In genomic region chr16:38741204-38741903, GRCm38 (mm10) we compare ENCODE assay signal across 8 mouse cellular contexts. TPM values are rescaled to one million over a fixed set of nuclear protein-coding genes. Genes with fewer than 3 reads are reported as not detected.
A peak's percentile ranks its signal among the peaks of the same experiment; 100 is the strongest.
DNase-seq lines count a peak whose midpoint lies in the region; ATAC-seq and TF ChIP-seq lines count a peak whose summit lies in the region.

No protein-coding gene starts in this region.

- ATAC-seq in heart, postnatal 0 days (ENCODE audit: insufficient read depth, low read depth) = 0 out of 2 replicates have a peak, but pooled peaks have one; percentile 9
- ATAC-seq in liver, postnatal 0 days = no peak
- no peak for ATAC-seq in erythroblast, adult 5-6 weeks (replicated peaks; ENCODE audit: low FRiP score, poor library complexity, severe bottlenecking)

- no peak for TF ChIP-seq EP300 in heart, postnatal 0 days (IDR thresholded peaks at IDR 0.05; ENCODE audit: low read depth)
- no peak for TF ChIP-seq EP300 in liver, postnatal 0 days (IDR thresholded peaks at IDR 0.05; ENCODE audit: low read depth)

- H3K4me3 ChIP-seq in E14TG2a.4 (replicated peaks; ENCODE audit: low read length) = peak overlapping the region; percentile 85
- H3K4me3 ChIP-seq in heart, postnatal 0 days (ENCODE audit: low read depth, low read length) = peak overlapping the region; percentile 58
- H3K4me3 ChIP-seq in liver, postnatal 0 days (ENCODE audit: low read depth, low read length) = peak overlapping the region; percentile 63; the same call in 1 of the 2 replicates

- 77% methylated on average over 13 of the region's 13 CpGs for WGBS in heart, postnatal 0 days
- WGBS in liver, postnatal 0 days (ENCODE audit: insufficient replicate concordance) = 59% methylated on average over 13 of the region's 13 CpGs

- H3K36me3 ChIP-seq in E14TG2a.4 (ENCODE audit: insufficient read depth, low read length) = no peaks in the 10 kb centered on the region
- 0 out of 2 replicates have a peak, but pooled peaks cover 11% of the 10 kb centered on the region for H3K36me3 ChIP-seq in heart, postnatal 0 days (replicated peaks; ENCODE audit: control insufficient read depth, insufficient read depth, low read length)
- H3K36me3 ChIP-seq in liver, postnatal 0 days (replicated peaks; ENCODE audit: insufficient read depth, low read length) = no peaks in the 10 kb centered on the region

- intact Hi-C loops in heart, postnatal 10 days (cut with DNase I) = no loop called here

- no peak overlapping the region for H3K27ac ChIP-seq in heart, postnatal 0 days (ENCODE audit: low read depth)
- no peak overlapping the region for H3K27ac ChIP-seq in liver, postnatal 0 days (ENCODE audit: low read depth)

- DNase-seq in heart, adult 11 months = peak; percentile 64
- DNase-seq in heart, postnatal 10 days = no peak
- no peak for DNase-seq in heart, postnatal 0 days (ENCODE audit: low spot score)
- peak; percentile 5 for DNase-seq in liver, postnatal 0 days
- DNase-seq in urinary bladder, postnatal 25 days (ENCODE audit: low spot score) = no peak
- no peak for DNase-seq in left cerebral cortex, adult 11 months (ENCODE audit: low spot score)

- peak overlapping the region; percentile 78 for H3K4me2 ChIP-seq in heart, postnatal 0 days (ENCODE audit: low read depth, low read length)
- no peak overlapping the region; the same call in 1 of the 2 replicates for H3K4me2 ChIP-seq in liver, postnatal 0 days (ENCODE audit: low read depth, low read length)

- H3K27me3 ChIP-seq in E14TG2a.4 (ENCODE audit: insufficient read depth, low read length) = peaks cover 35% of the 10 kb centered on the region
- H3K27me3 ChIP-seq in heart, postnatal 0 days (ENCODE audit: control insufficient read depth, insufficient read depth, low read length) = no peaks in the 10 kb centered on the region
- peaks cover 20% of the 10 kb centered on the region for H3K27me3 ChIP-seq in liver, postnatal 0 days (ENCODE audit: insufficient read depth, low read length)

- no peaks in the 10 kb centered on the region for H3K9me3 ChIP-seq in E14TG2a.4 (ENCODE audit: low read length)
- H3K9me3 ChIP-seq in heart, postnatal 0 days (replicated peaks; ENCODE audit: control insufficient read depth, low read length) = no peaks in the 10 kb centered on the region
- no peaks in the 10 kb centered on the region for H3K9me3 ChIP-seq in liver, postnatal 0 days (ENCODE audit: low read length)

- peaks cover 9% of the 10 kb centered on the region; the same call in 1 of the 2 replicates for H3K4me1 ChIP-seq in E14TG2a.4 (replicated peaks; ENCODE audit: low read depth, low read length)
- H3K4me1 ChIP-seq in heart, postnatal 0 days (ENCODE audit: control insufficient read depth, insufficient read depth) = peaks cover 4% of the 10 kb centered on the region; the same call in 1 of the 2 replicates
- no peaks in the 10 kb centered on the region for H3K4me1 ChIP-seq in liver, postnatal 0 days (ENCODE audit: insufficient read depth)

- no peak for TF ChIP-seq CTCF in E14TG2a.4 (conservative IDR thresholded peaks at IDR 0.05; ENCODE audit: low read length)
- no peak for TF ChIP-seq CTCF in heart, postnatal 0 days (IDR thresholded peaks at IDR 0.05; ENCODE audit: low read depth)
- no peak for TF ChIP-seq CTCF in liver, postnatal 0 days (IDR thresholded peaks at IDR 0.05; ENCODE audit: low read depth)

- no peak overlapping the region for H3K9ac ChIP-seq in heart, postnatal 0 days (replicated peaks; ENCODE audit: low read depth, low read length)
- no peak overlapping the region for H3K9ac ChIP-seq in liver, postnatal 0 days (replicated peaks)

RNA-seq across cellular contexts. Expression of gene B4galt4, which starts 0.7 kb away (rescaled TPM):
- total RNA-seq in heart, postnatal 10 days (2021) = 10 to 100 TPM; 10.1 to 13.0 TPM
- 12.4 and 26.6 TPM in 2 replicates for total RNA-seq in heart, postnatal 0 days (2014; rRNA removed; ENCODE audit: low replicate concordance)
- 12.6 and 14.5 TPM in 2 replicates for polyA plus RNA-seq in heart, postnatal 0 days (2015; fragmentation: Nextera tagmentation; extraction: Ambion mirVana)
- polyA plus RNA-seq in liver, postnatal 0 days (2015; fragmentation: Nextera tagmentation; extraction: Ambion mirVana) = 3.0 and 3.4 TPM in 2 replicates
- 7.7 and 19.4 TPM in 2 replicates for total RNA-seq in erythroblast, adult 5-6 weeks (2015; ENCODE audit: low replicate concordance)
- 4.4 and 7.4 TPM in 2 replicates for total RNA-seq in erythroblast, adult 5-6 weeks (2017; ENCODE audit: low replicate concordance)

RNA-seq across cellular contexts. Expression of gene Arhgap31, which starts 28.3 kb away (rescaled TPM):
- 10 to 100 TPM; 58.3 to 65.7 TPM for total RNA-seq in heart, postnatal 10 days (2021)
- total RNA-seq in heart, postnatal 0 days (2014; rRNA removed; ENCODE audit: low replicate concordance) = 60.6 and 63.5 TPM in 2 replicates
- 15.0 and 15.7 TPM in 2 replicates for polyA plus RNA-seq in heart, postnatal 0 days (2015; fragmentation: Nextera tagmentation; extraction: Ambion mirVana)
- 1.6 and 1.7 TPM in 2 replicates for polyA plus RNA-seq in liver, postnatal 0 days (2015; fragmentation: Nextera tagmentation; extraction: Ambion mirVana)
- total RNA-seq in erythroblast, adult 5-6 weeks (2015; ENCODE audit: low replicate concordance) = 2.7 TPM in 2 replicates
- total RNA-seq in erythroblast, adult 5-6 weeks (2017; ENCODE audit: low replicate concordance) = 2.0 and 2.3 TPM in 2 replicates

RNA-seq across cellular contexts. Expression of gene Upk1b, which starts 58.8 kb away (rescaled TPM):
- total RNA-seq in heart, postnatal 10 days (2021) = 1 to 10 TPM; 6.2 to 7.9 TPM
- total RNA-seq in heart, postnatal 0 days (2014; rRNA removed; ENCODE audit: low replicate concordance) = 19.4 and 75.5 TPM in 2 replicates
- polyA plus RNA-seq in heart, postnatal 0 days (2015; fragmentation: Nextera tagmentation; extraction: Ambion mirVana) = 13.8 and 13.9 TPM in 2 replicates
- polyA plus RNA-seq in liver, postnatal 0 days (2015; fragmentation: Nextera tagmentation; extraction: Ambion mirVana) = 2.6 and 2.8 TPM in 2 replicates
- not detected in 2 replicates for total RNA-seq in erythroblast, adult 5-6 weeks (2015; ENCODE audit: low replicate concordance)
- not detected in 2 replicates for total RNA-seq in erythroblast, adult 5-6 weeks (2017; ENCODE audit: low replicate concordance)

Comparison
In these comparisons a context has a peak if more than half of its experiments do, and no peak if none do; other contexts are left out.
1. DNase-seq: peak in heart, adult 11 months (single experiment) and liver, postnatal 0 days (single experiment); none in heart, postnatal 10 days (0 of 2), heart, postnatal 0 days (single experiment), urinary bladder, postnatal 25 days (single experiment) and left cerebral cortex, adult 11 months (single experiment).
2. RNA of gene Arhgap31, which starts 28.3 kb away (total RNA-seq): 58.3 to 65.7 TPM in heart, postnatal 10 days and 60.6 to 63.5 TPM in heart, postnatal 0 days; 2.0 to 2.7 TPM in erythroblast, adult 5-6 weeks; every median in the first group is over 10 times any median in the second.
3. RNA of gene Upk1b, which starts 58.8 kb away (total RNA-seq): 19.4 to 75.5 TPM in heart, postnatal 0 days and 6.2 to 7.9 TPM in heart, postnatal 10 days; not detected in erythroblast, adult 5-6 weeks; every median in the first group is over 4 times any median in the second.
4. Peak in every context shown above with its lines, with median percentiles within 50 percentile points of each other: H3K4me3 ChIP-seq.